Mouse (Mus musculus) heart, postnatal 14 days (tissue): Measurements from ENCODE around the gene R3hcc1l. TPM values are rescaled to one million over a fixed set of nuclear protein-coding genes. Genes with fewer than 3 reads are reported as not detected.

Experiments
- DNase-seq, 2 experiments: peaks; one replicate each; pipeline ENCODE4 v3.0.0; 2021 to 2022
- intact Hi-C: fragments of 180-260 bp; cut with DNase I; formaldehyde crosslinking; loops from one replicate; pipeline ENCODE4 v1.15.1; 2025
- long read RNA-seq, 2 experiments: library from polyadenylated mRNA; stranded (forward); transcript quantifications; one replicate each; pipeline ENCODE4 v2.0.0; 2021
- total RNA-seq, 2 experiments: library from RNA; stranded (reverse); gene quantifications; 2 replicates each; pipeline ENCODE4 v1.2.3; 2021

Gene R3hcc1l
- 10 to 100 TPM; 17.6 to 21.0 TPM for total RNA-seq
- long read RNA-seq, experiment 1, full-length matches to known transcripts = 19 of 22 reads
- long read RNA-seq, experiment 1, partial matches to known transcripts = 1 of 22 reads
- long read RNA-seq, experiment 1, other reads (novel, unspliced or antisense) = 2 of 22 reads
- long read RNA-seq, experiment 2, full-length matches to known transcripts = 14 of 17 reads
- long read RNA-seq, experiment 2, partial matches to known transcripts = 1 of 17 reads
- long read RNA-seq, experiment 2, other reads (novel, unspliced or antisense) = 2 of 17 reads

GRCm38 (mm10) chr19:42518620-42519310 lies at the start of gene R3hcc1l:
Gene R3hcc1l (plus strand): TSS chr19:42518759.
- intact Hi-C loops = loop anchor here (5.0 to 10.0 kb wide), 2 partner anchors 49 to 226 kb away; no protein-coding TSS in a partner anchor
- DNase-seq = peak; percentile 99

- intact Hi-C loops = no loop called here
- no peak for DNase-seq
These were observed 47.0 kb upstream of the R3hcc1l start for GRCm38 (mm10) chr19:42471571-42471970.

DNA sequence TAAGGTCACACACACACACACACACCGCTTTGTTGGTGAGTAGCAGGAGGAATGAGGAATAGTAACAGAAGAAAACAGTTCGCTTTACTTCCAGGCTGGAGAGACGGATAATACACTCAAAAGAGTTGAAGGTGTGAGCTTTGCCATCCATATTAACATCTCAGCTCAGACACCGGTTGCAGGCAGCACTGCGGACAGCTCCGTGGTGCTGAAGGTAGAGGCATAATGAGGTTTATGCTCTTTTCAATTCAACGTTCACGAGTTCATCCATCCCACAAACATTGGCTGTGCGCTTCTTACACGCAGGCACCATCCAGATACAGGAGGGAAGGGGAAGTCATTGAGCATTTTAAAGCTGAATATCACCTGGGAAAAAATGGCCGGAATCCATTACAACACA lies 45.7 kb upstream of the R3hcc1l start:
- intact Hi-C loops = no loop called here
- DNase-seq = peak; percentile 7 to 24

DNA sequence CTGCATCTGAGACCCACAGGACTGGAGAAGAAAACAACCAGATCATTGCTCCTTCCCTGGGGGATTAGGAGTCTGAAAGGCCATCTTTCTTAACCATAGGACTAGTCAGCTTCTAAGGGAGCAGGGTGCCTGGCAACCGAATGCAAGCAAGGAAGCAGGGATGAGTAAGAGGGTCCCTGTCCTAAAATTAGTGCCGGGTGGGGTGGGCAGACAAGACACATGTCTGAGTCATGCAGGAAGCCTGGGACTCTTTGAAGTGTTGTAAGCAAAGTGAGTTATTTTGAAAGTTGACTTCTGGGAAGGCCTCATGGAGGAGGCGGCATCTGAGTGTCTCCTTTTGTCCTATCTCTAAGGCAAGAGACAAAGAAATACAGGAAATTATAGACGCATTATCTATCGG lies 40.8 kb upstream of the R3hcc1l start:
- no peak for DNase-seq
- intact Hi-C loops = no loop called here

DNA sequence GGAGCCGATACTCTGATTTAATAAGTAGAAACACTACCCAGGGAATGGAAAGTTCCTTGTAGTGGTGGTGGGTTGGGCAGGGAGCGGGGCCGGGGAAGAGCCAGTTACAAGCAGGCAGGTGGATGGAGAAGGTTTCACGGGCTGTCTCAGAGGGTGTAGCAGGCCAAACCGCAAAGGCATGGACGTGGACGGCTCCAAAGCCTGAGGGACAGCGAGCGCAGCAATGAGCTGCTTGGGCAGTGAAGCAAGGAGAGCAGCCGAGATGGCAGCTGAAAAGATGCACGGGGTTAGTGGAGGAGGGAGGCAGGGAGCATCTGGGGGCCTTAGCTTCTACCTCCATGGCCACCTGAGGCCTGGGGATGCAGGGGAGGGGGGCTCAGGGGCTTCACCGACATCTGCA lies 40.3 kb upstream of the R3hcc1l start:
- no peak for DNase-seq
- intact Hi-C loops = no loop called here

- DNase-seq = peak in 1 of 2 experiments; percentile 13
- intact Hi-C loops = no loop called here
These were observed 33.1 kb upstream of the R3hcc1l start for GRCm38 (mm10) chr19:42485443-42485842.

GRCm38 (mm10) chr19:42487261-42487660 lies 31.3 kb upstream of the R3hcc1l start:
- no peak for DNase-seq
- intact Hi-C loops = no loop called here

GRCm38 (mm10) chr19:42493257-42493917 lies 25.2 kb upstream of the R3hcc1l start:
- DNase-seq = no peak
- intact Hi-C loops = no loop called here

GRCm38 (mm10) chr19:42504156-42504555 lies 14.4 kb upstream of the R3hcc1l start:
- intact Hi-C loops = no loop called here
- no peak for DNase-seq

GRCm38 (mm10) chr19:42509625-42510024 lies 8.9 kb upstream of the R3hcc1l start:
- intact Hi-C loops = loop anchor here (10.0 kb wide), 1 partner anchor 235 kb away; no protein-coding TSS in a partner anchor
- no peak for DNase-seq

GRCm38 (mm10) chr19:42510276-42511171 lies 8.0 kb upstream of the R3hcc1l start:
- intact Hi-C loops = loop anchor here (10.0 kb wide), 1 partner anchor 234 kb away; no protein-coding TSS in a partner anchor
- no peak for DNase-seq

DNA sequence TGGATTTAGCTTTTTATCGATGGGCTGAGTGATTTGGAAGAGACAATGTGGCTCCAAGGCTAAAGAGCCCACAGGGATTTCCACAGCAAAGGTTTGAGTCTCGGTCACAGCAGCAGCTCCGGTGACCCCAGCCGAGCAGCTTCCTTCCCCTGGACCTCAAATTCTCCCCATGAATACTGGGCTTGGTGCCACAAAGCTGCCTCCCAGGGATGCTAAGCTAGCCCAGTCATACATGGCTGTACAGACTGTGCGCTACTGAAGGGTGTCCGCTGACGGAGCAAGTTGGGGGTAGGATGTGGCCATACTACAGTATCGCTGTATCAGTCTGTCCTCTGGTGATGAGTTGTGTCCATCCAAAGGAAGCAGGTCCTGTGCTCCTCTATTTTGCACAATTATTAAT lies 2.9 kb upstream of the R3hcc1l start:
- intact Hi-C loops = loop anchor here (5.0 to 10.0 kb wide), 2 partner anchors 52 to 229 kb away; no protein-coding TSS in a partner anchor
- no peak for DNase-seq

DNA sequence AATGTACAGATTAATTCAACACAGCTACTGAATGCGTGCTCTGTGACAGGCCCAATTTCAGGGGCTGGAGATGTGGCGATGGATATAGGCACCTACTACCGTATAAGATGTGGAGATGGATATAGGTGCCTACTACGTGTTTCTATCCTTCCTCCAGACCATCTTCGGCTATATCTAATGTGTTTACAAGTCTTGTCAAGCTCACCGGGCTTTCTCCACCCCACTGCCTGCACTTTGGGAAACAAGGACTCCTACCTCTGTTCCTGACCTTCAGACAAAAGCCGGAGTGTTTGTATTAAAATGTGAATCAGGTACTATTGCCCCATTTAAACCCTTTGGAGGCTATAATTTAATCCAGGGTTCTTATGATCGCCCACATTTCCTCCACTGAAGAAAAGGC lies 2.4 kb upstream of the R3hcc1l start:
- intact Hi-C loops = loop anchor here (5.0 to 10.0 kb wide), 2 partner anchors 51 to 229 kb away; no protein-coding TSS in a partner anchor
- DNase-seq = no peak

DNA sequence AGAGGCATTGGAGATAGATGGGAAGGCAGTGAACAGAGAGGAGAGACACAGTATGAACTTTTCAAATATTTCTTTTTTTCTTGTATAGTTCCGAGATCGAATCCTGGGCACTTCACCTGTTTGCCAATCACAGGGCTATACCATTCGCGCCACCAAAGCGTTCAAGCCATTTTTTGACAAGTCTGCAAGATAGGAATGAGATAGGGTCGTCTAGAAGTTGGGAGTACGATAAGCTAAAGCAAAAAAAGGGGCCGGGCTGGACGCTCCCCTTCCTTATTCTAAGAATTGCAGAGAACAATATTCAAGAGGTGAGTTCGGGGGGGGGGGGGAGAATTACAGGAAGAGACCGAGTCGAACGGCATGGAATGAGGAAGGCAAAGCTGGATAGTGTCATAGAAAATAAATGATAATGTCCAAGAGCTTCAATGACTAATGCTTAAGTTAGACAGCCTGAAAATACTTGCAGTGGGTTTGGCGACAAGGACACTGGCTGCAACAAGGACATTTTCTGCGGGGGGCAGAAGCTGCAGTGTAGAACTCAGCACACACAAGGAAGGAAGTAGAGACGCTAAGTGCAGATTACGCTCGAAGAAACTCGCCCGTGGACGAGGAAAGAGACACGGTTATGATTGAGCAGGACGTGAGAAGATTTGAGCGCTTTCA lies 471 bp upstream of the R3hcc1l start:
- no peak for DNase-seq
- intact Hi-C loops = loop anchor here (5.0 to 10.0 kb wide), 2 partner anchors 49 to 227 kb away; no protein-coding TSS in a partner anchor

DNA sequence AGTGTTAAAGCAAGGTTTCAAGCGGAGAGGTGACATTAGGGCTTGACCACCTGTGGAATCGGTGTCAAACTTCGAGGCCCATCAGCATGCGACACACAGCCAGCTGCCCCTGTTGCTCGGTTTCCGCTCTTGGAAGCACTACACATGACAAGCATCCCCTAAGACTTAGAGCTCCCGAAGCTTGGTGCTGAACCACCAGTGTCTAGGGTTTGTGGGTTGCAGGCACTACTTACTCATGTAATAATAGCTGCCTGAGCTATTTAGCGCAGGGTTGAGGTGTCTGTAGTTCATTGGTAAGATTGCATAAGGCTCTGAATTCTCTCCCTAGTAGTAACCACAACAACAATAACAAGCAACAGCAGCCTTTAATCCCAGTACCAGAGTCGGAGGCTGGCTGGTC lies 1.2 kb downstream of the R3hcc1l start:
- intact Hi-C loops = loop anchor here (5.0 to 10.0 kb wide), 2 partner anchors 48 to 225 kb away; no protein-coding TSS in a partner anchor
- no peak for DNase-seq

- no peak for DNase-seq
- intact Hi-C loops = no loop called here
These were observed 6.1 kb downstream of the R3hcc1l start for GRCm38 (mm10) chr19:42524703-42525102.

GRCm38 (mm10) chr19:42529992-42530437 lies 11.5 kb downstream of the R3hcc1l start:
- no peak for DNase-seq
- intact Hi-C loops = no loop called here

GRCm38 (mm10) chr19:42534427-42534826 lies 15.9 kb downstream of the R3hcc1l start:
- no peak for DNase-seq
- intact Hi-C loops = no loop called here

GRCm38 (mm10) chr19:42537600-42537999 lies 19.0 kb downstream of the R3hcc1l start:
- DNase-seq = no peak
- intact Hi-C loops = no loop called here
